Mouse (Mus musculus): Measurements from ENCODE around the gene S100a5. TPM values are rescaled to one million over a fixed set of nuclear protein-coding genes. Genes with fewer than 3 reads are reported as not detected.

The S100a5 gene
- polyA plus RNA-seq, 1 experiment = not detected

GRCm38 (mm10) chr3:90614611-90615251 lies 6.4 kb downstream of the S100a5 start:
- peak overlapping the region; percentile 6 for H3K4me3 ChIP-seq (replicated peaks; ENCODE audit: extremely low read depth, low read depth, low read length)
- no peak for TF ChIP-seq CTCF (IDR thresholded peaks at IDR 0.05; ENCODE audit: insufficient read depth, low read length)
- TF ChIP-seq POLR2A (IDR thresholded peaks at IDR 0.05; ENCODE audit: borderline replicate concordance, extremely low read depth, low read depth, low read length) = no peak
- WGBS = 64% methylated on average over 11 of the region's 11 CpGs
- DNase-seq = peak; percentile 41
- H3K4me1 ChIP-seq (ENCODE audit: control insufficient read depth, insufficient read depth, low read length) = 0 out of 2 replicates have a peak, but pooled peaks cover 2% of the 10 kb centered on the region

DNA sequence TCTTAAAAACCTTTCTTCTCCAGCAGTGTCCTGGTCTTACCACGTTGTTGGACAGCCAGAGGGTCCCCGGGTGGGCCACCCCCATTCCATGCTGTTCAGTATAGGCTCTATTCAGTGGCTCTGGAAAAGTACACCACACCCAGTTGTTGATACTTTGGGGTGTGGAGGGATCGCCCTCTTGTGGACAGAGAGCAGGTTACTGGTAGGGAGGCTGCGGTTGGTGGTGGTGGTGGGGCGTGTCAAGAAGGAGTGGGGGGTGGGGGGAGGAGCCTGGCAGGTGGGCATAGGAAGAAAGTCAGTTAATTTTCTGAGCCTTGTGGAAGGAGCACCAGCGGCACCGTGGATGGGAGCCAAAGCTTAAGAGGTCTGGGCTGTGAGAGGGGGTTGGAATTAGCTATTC lies 7.1 kb downstream of the S100a5 start:
- TF ChIP-seq CTCF (IDR thresholded peaks at IDR 0.05; ENCODE audit: insufficient read depth, low read length) (peak; percentile 79), POLR2A (IDR thresholded peaks at IDR 0.05; ENCODE audit: borderline replicate concordance, extremely low read depth, low read depth, low read length) (no peak)
- H3K4me3 ChIP-seq (replicated peaks; ENCODE audit: extremely low read depth, low read depth, low read length) = peak overlapping the region; percentile 6
- 4% methylated on average over 7 of the region's 7 CpGs for WGBS
- H3K4me1 ChIP-seq (ENCODE audit: control insufficient read depth, insufficient read depth, low read length) = 0 out of 2 replicates have a peak, but pooled peaks cover 2% of the 10 kb centered on the region
- DNase-seq = peak; percentile 69

- WGBS = 48% methylated on average over 1 of the region's 1 CpGs
- TF ChIP-seq CTCF (IDR thresholded peaks at IDR 0.05; ENCODE audit: insufficient read depth, low read length) (no peak), POLR2A (IDR thresholded peaks at IDR 0.05; ENCODE audit: borderline replicate concordance, extremely low read depth, low read depth, low read length) (no peak)
- Histone ChIP-seq H3K4me3 (replicated peaks; ENCODE audit: extremely low read depth, low read depth, low read length) (no peak overlapping the region), H3K4me1 (ENCODE audit: control insufficient read depth, insufficient read depth, low read length) (0 out of 2 replicates have a peak, but pooled peaks cover 2% of the 10 kb centered on the region)
- no peak for DNase-seq
These were observed 7.6 kb downstream of the S100a5 start for GRCm38 (mm10) chr3:90615911-90616310.

DNA sequence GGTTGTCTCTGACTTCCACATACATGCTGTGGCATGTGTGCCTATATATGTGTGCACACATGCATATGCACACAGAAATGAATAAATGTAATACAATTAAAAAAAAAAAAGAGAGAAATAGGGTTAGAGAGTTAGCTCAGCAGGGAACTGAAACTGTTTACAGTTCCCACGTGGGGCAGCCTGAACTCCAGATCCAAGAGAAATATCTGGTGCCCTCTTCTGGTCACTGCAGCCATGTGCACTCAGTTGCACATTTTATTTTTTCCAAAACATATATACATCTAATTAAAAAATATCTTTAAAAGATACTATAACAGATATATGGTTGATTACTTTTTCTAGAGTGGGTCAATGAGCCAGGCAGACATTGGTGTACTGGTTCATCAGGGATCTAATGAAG lies 9.3 kb downstream of the S100a5 start:
- TF ChIP-seq POLR2A (IDR thresholded peaks at IDR 0.05; ENCODE audit: borderline replicate concordance, extremely low read depth, low read depth, low read length) = no peak
- TF ChIP-seq CTCF (IDR thresholded peaks at IDR 0.05; ENCODE audit: insufficient read depth, low read length) = 0 out of 2 replicates have a peak, but pooled peaks have one; percentile 3
- DNase-seq = no peak
- Histone ChIP-seq H3K4me1 (ENCODE audit: control insufficient read depth, insufficient read depth, low read length) (0 out of 2 replicates have a peak, but pooled peaks cover 2% of the 10 kb centered on the region), H3K4me3 (replicated peaks; ENCODE audit: extremely low read depth, low read depth, low read length) (no peak overlapping the region)
- 13% methylated on average over 1 of the region's 1 CpGs for WGBS

DNA sequence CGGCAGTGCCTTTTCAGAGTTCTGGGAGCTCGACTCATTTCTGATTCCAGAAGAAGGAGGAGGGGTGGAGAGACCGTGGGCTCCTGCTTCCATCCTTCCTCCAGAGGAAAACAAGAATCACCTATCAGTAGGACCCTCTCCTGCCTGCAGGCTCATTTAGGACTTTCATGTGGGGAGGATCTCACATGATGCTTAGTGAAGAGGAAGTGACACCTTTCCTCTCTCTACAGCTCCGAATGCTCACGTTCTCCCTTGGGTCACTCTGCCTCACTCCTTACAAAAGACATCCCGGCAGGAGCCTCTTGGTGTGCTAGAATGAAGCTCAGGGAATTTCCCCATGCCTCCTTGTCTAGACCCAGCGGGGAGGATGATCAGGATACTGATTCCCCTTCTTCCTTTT lies 13.2 kb downstream of the S100a5 start:
- Histone ChIP-seq H3K4me1 (ENCODE audit: control insufficient read depth, insufficient read depth, low read length) (no peaks in the 10 kb centered on the region; the same call in 1 of the 2 replicates), H3K4me3 (replicated peaks; ENCODE audit: extremely low read depth, low read depth, low read length) (no peak overlapping the region)
- DNase-seq = no peak
- WGBS = 37% methylated on average over 7 of the region's 7 CpGs
- TF ChIP-seq POLR2A (IDR thresholded peaks at IDR 0.05; ENCODE audit: borderline replicate concordance, extremely low read depth, low read depth, low read length) = no peak
- TF ChIP-seq CTCF (IDR thresholded peaks at IDR 0.05; ENCODE audit: insufficient read depth, low read length) = no peak

DNA sequence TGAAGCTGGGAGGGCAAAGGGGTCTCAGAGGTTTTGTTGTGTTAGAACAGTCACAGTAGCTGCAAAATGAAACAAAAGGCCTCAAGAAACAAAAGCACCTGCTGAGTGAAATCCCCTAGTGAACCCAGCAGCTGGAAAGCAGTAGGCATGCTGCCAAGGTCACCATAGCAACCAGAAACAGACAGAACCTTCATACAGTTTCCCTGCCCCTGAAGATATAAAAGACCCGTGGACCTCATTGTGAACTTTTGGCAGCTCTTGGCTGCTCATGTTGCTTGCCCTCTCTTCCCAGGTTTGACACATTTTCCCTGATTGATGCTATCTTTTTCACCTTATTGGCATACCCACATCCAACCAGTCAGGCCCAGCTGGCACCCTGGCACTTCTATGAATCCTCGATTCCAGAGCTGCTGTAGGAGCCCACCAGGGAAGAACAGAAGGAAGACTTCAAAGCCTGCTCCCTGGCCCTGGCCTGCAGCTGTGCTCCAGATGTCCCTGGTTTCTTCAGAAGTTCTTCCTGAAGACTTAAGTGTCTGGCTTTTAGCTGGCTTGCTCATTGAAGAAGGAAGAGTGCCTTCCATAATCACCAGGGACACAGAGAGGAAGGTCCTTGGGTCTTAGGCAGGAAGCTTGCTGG lies 15.2 kb downstream of the S100a5 start:
- WGBS = 9% methylated on average over 2 of the region's 2 CpGs
- H3K4me3 ChIP-seq (replicated peaks; ENCODE audit: extremely low read depth, low read depth, low read length) = no peak overlapping the region
- DNase-seq = peak; percentile 46
- TF ChIP-seq CTCF (IDR thresholded peaks at IDR 0.05; ENCODE audit: insufficient read depth, low read length) (no peak), POLR2A (IDR thresholded peaks at IDR 0.05; ENCODE audit: borderline replicate concordance, extremely low read depth, low read depth, low read length) (no peak)
- H3K4me1 ChIP-seq (ENCODE audit: control insufficient read depth, insufficient read depth, low read length) = no peaks in the 10 kb centered on the region; the same call in 1 of the 2 replicates

DNA sequence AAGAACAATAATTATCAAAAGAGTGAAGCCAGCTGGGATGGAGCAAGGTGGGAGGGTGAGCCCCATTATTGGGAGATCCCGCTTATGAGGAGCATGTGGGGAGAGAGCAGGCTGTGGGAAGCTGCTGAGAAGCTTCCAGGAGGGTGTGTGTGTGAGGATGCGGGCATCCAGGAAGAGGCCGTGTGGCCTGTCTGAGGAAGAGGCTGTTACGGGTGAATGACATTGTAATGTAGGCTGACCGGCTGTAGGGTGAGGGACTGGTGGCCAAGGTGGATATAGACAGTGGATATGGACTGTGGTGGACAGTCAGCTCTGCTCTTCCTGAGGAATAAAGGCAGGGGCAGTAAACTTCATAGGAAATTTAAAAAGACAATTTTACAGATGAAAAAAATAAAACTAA lies 17.2 kb downstream of the S100a5 start:
- 73% methylated on average over 5 of the region's 5 CpGs for WGBS
- TF ChIP-seq CTCF (IDR thresholded peaks at IDR 0.05; ENCODE audit: insufficient read depth, low read length) (no peak), POLR2A (IDR thresholded peaks at IDR 0.05; ENCODE audit: borderline replicate concordance, extremely low read depth, low read depth, low read length) (no peak)
- no peak for DNase-seq
- Histone ChIP-seq H3K4me3 (replicated peaks; ENCODE audit: extremely low read depth, low read depth, low read length) (no peak overlapping the region), H3K4me1 (ENCODE audit: control insufficient read depth, insufficient read depth, low read length) (no peaks in the 10 kb centered on the region; the same call in 1 of the 2 replicates)

DNA sequence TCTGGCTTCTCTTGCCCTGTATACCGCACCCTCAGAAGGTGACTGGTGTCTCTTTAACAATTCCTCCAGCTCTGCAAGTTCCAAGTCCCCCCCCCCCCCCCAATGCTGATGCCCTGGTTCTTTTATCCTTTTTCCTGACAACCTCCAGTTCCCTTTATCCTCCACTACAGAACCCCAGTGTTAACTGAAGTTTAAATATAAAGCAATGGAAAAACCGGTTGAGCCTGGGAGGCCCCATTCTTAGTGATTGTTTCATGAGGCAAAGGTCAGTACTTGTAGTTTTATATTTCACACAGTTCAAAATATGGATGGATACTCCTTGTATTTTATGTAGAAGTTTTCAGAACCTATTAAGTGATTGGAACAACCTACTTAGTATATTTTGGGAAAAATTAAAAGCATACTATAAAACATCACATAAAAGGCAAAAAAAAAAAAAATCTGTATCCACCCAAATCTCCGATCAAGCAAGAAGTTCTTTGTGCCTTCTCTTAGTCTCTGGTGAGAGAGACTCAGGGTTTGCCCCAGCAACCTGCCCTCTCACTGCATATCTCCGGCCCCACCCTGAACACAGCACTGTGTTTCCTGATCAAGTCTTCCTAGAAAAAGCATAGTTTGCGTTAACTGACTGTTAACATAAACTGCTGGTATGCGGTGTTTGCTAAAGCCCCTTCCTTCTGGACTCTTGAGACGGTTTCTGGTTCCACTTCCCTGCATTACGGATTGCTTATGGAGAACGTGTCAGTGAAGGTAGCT lies 18.1 kb downstream of the S100a5 start:
- H3K4me3 ChIP-seq (replicated peaks; ENCODE audit: extremely low read depth, low read depth, low read length) = no peak overlapping the region
- 45% methylated on average over 9 of the region's 9 CpGs for WGBS
- TF ChIP-seq POLR2A (IDR thresholded peaks at IDR 0.05; ENCODE audit: borderline replicate concordance, extremely low read depth, low read depth, low read length) (no peak), CTCF (IDR thresholded peaks at IDR 0.05; ENCODE audit: insufficient read depth, low read length) (no peak)
- DNase-seq = no peak
- H3K4me1 ChIP-seq (ENCODE audit: control insufficient read depth, insufficient read depth, low read length) = no peaks in the 10 kb centered on the region; the same call in 1 of the 2 replicates

- H3K4me3 ChIP-seq (replicated peaks; ENCODE audit: extremely low read depth, low read depth, low read length) = no peak overlapping the region
- 81% methylated on average over 5 of the region's 5 CpGs for WGBS
These were observed 19.0 kb downstream of the S100a5 start for GRCm38 (mm10) chr3:90627366-90627765.

More at GRCm38 (mm10) chr3:90627366-90627765, 19.0 kb downstream of the S100a5 start:
- TF ChIP-seq POLR2A (IDR thresholded peaks at IDR 0.05; ENCODE audit: borderline replicate concordance, extremely low read depth, low read depth, low read length) (no peak), CTCF (IDR thresholded peaks at IDR 0.05; ENCODE audit: insufficient read depth, low read length) (no peak)
- no peak for DNase-seq
- H3K4me1 ChIP-seq (ENCODE audit: control insufficient read depth, insufficient read depth, low read length) = no peaks in the 10 kb centered on the region; the same call in 1 of the 2 replicates
